Mouse (Mus musculus): ENCODE measurements at regions not wholly inside any gene's neighbourhood (a gene's known extent, or its start where the extent isn't known, plus 50 kb on each side); places are given as distances from the start of the nearest gene placed in this dataset.

DNA sequence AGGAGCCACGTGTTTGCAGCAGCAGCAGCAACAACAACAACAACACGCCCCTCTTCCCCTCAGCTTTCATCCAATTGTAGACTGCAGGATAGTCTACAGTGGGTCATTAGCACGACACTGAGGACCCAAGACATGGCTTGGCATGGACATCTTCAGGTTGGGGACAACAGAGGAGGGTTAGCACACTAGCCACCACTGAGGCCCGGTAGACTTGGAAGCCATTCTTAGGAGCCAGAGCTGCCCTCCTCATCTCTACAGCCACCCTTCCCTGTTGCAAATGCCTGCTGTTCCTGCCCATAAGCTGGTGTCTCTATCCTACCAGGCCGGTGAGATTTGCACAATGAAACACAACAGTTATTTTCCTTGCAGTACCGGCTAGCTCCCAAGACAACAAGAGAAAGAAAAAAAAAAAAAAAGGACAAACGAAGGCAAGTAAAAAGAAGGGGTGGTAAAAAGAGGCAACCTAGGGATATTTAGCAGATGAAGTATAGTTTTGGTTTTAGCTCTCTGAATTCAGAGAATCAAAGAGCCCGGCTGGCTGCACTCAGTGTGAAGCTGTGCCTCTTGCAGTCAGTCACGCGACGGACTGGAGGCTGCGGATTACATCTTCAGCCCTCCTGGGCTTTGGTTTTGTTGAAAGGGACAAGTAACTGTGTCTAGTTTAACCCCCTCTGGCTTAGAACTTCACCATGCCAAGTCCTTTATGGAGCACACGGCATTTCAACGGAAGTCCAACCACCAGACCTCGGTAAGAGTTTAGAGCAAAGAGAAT lies 421.9 kb upstream of the Mki67 start:
- H3K4me1 ChIP-seq (ENCODE audit: control insufficient read depth, insufficient read depth, insufficient read length, low read length) = no peaks in the 10 kb centered on the region
- no peak overlapping the region for H3K27ac ChIP-seq (replicated peaks; ENCODE audit: low read depth, low read length)
- H3K4me3 ChIP-seq (ENCODE audit: insufficient read depth, low read depth, low read length) = no peak overlapping the region

DNA sequence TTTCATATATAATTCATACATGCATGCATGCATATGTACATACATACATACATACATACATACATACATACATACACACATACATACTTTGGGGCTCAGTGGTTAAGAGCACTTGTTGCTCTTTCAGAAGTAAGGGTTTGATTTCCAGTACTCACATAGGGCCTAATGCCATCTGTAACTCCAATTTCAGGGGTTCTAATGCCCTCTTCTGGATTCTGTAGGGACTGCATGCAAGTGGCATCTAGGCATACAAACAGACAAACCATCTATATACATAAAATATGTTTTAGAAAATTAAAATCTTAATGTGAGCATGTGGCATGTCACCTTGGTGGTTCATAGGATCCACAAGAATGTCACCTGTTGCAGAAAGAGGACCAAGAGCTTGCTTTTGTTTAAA lies 426.7 kb upstream of the Mki67 start:
- H3K4me1 ChIP-seq (ENCODE audit: control insufficient read depth, insufficient read depth, insufficient read length, low read length) = no peaks in the 10 kb centered on the region
- no peak overlapping the region for H3K27ac ChIP-seq (replicated peaks; ENCODE audit: low read depth, low read length)
- H3K4me3 ChIP-seq (ENCODE audit: insufficient read depth, low read depth, low read length) = no peak overlapping the region

DNA sequence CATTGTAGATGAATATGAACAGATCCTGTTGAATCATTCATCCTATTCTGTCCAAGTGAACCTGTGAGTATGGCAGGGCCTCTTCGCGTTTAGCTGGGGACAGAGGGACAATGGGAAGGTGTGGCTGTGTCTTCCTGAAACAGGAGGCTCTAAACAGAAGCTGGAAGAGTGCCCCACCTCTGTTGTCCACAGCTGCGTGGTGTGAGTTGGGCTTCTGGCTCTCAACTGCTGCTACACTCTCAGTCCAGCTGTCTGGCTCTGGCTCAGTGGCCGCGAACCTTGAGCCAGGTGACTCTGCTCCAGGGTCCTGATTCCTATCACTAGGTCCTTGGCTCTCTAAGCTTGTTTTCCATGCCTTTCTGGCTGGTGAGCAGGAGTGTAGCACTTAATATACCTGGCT lies 434.0 kb upstream of the Mki67 start:
- no peak overlapping the region for H3K4me3 ChIP-seq (ENCODE audit: insufficient read depth, low read depth, low read length)
- no peak overlapping the region for H3K27ac ChIP-seq (replicated peaks; ENCODE audit: low read depth, low read length)
- H3K4me1 ChIP-seq (ENCODE audit: control insufficient read depth, insufficient read depth, insufficient read length, low read length) = peaks cover 7% of the 10 kb centered on the region

DNA sequence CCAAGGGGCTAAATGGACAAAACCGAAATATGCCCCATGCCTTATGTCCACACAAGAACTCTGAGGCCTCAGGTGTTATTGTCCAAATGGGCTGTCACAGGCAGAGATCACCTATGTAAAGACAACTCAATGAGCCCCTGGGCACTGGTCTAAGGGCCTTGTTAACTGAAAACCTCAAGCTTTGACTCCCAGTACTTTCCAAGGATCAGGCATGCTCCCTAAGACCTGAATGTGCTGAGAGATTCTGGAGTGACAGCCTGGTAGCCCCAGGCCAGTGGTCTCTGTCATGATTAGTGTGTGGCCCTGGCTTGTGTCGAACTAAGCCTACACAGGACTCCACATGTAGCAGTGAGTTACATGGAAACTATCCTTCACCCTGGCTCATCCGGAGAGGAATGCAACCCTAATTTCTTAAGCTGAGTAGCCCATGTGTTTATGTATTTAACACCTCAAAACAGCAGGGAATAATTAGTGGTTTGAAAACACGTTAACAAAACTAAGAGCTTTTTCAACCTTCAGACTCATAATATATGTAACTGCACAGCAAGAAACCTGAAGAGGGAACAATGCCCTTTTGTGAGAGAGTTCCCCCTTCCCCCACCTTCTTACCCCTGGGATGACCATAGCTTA lies 435.3 kb upstream of the Mki67 start:
- Histone ChIP-seq H3K4me3 (ENCODE audit: insufficient read depth, low read depth, low read length) (no peak overlapping the region), H3K27ac (replicated peaks; ENCODE audit: low read depth, low read length) (no peak overlapping the region), H3K4me1 (ENCODE audit: control insufficient read depth, insufficient read depth, insufficient read length, low read length) (peaks cover 7% of the 10 kb centered on the region)

DNA sequence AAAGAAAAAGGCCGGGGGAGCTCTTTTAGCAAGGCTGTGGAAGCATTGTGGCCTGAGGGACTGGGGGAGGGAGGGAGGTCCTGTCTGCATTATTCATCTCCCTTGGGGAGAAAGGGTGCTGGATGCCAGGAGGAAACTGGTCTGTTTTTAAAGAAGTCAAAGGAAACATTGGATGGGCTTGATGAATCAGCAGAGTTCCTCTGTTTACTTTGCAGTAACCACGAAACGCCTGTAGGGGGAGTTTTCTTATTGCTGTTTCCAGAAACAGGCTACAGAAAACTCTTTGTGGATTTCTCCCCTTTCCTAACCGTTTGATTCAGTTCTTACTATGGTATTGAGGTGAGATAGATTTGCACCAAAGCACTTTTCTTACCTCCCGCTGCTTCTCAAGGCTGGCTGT lies 436.3 kb upstream of the Mki67 start:
- H3K27ac ChIP-seq (replicated peaks; ENCODE audit: low read depth, low read length) = no peak overlapping the region
- peaks cover 7% of the 10 kb centered on the region for H3K4me1 ChIP-seq (ENCODE audit: control insufficient read depth, insufficient read depth, insufficient read length, low read length)
- no peak overlapping the region for H3K4me3 ChIP-seq (ENCODE audit: insufficient read depth, low read depth, low read length)

DNA sequence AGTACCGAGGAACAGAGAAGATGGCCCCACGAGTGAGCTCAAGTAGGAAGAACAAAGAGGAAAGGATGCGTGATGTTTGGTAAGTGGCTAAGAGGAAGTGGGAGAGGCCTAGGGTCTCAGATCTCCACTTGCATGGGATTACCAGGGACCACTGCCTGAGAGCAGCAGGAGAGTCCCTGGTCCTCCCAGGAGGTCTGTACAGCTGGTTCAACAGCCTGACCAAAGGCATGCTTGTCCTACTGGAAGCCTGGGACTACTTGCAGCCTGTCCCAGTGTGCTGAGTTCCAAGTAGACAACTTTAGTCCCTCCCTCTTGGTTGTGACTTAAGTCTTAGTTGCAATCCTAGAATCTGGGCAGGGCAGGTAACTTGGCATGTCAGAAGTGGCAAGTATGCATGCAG lies 437.5 kb upstream of the Mki67 start:
- Histone ChIP-seq H3K4me3 (ENCODE audit: insufficient read depth, low read depth, low read length) (no peak overlapping the region), H3K27ac (replicated peaks; ENCODE audit: low read depth, low read length) (no peak overlapping the region), H3K4me1 (ENCODE audit: control insufficient read depth, insufficient read depth, insufficient read length, low read length) (peaks cover 7% of the 10 kb centered on the region)

DNA sequence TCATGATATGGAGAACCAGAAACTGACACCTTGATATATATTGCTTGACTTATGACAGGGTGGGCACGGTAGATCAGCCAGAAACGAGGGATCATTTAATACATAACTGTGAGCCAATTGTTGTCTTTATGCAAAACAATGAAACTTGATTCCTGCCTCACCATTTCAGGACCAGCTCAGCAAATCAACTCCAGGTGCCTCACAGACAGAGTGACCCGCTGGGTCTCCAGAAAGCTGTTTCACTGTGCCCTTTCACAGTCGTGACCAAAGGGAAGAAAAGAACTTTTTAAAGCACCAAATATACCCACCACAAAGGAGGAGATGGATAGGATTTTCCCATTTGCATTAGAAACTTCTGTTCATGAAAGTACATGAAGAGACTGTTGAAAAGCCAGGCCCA lies 443.0 kb upstream of the Mki67 start:
- Histone ChIP-seq H3K4me1 (ENCODE audit: control insufficient read depth, insufficient read depth, insufficient read length, low read length) (peaks cover 2% of the 10 kb centered on the region; the same call in 1 of the 2 replicates), H3K4me3 (ENCODE audit: insufficient read depth, low read depth, low read length) (no peak overlapping the region), H3K27ac (replicated peaks; ENCODE audit: low read depth, low read length) (no peak overlapping the region)

DNA sequence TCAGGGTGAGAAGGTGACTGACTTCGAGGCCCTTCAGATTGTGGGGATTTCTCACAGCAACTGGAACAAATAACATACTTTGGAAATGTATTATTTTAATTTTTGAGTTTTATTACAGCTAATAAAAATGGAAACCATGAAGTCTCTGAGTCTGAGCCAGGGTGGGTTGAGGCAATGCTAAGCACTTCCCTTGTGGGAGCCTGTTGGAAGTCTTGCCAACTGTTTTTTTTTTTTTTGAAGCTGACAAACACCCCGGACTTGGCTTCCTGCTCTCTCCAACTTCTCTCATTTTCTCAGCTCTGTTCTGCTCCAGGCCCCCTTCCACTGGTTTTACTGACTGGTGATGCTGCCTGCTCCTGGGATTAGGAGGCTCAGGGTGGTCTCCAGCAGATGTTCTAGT lies 445.4 kb upstream of the Mki67 start:
- Histone ChIP-seq H3K4me3 (ENCODE audit: insufficient read depth, low read depth, low read length) (no peak overlapping the region), H3K4me1 (ENCODE audit: control insufficient read depth, insufficient read depth, insufficient read length, low read length) (peaks cover 2% of the 10 kb centered on the region; the same call in 1 of the 2 replicates), H3K27ac (replicated peaks; ENCODE audit: low read depth, low read length) (no peak overlapping the region)

DNA sequence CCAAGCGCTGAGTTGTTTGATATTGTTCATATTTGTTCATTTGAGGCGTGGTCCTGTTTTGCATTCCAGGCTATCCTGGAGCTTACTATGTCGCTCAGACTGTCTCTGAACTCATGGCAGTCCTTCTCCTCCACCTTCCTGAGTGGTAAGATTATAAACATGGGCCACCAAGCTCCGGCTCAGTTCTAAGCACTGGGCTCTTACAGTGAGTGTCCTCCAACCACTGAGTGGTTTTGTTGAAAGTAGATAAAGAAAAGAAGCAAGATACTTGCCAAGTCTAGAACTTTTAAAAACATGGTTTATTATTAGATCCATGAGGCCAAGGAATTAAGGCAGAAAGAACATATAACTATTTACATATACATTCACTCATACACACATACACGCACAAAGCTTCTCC lies 448.7 kb upstream of the Mki67 start:
- Histone ChIP-seq H3K4me1 (ENCODE audit: control insufficient read depth, insufficient read depth, insufficient read length, low read length) (peaks cover 2% of the 10 kb centered on the region; the same call in 1 of the 2 replicates), H3K27ac (replicated peaks; ENCODE audit: low read depth, low read length) (no peak overlapping the region), H3K4me3 (ENCODE audit: insufficient read depth, low read depth, low read length) (no peak overlapping the region)

DNA sequence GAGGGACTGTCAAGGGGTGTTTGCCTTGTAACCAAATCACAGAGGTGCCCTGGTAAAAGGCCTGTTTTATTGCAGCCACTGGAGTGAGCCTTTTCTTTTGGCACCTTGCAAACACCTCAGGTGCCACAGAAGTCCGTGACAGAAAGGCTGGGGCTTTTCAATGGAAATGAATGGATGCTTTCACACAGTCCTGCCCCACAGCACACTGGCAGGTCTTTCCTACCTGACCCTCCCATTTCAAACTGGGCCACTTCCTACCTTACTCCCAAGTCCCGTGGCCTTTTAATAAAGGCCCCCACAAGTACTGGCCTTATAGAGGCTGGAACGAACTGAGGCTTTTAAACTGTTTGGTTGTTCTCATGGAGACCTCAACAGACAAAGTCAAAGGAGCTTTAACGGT lies 453.1 kb upstream of the Mki67 start:
- Histone ChIP-seq H3K27ac (replicated peaks; ENCODE audit: low read depth, low read length) (no peak overlapping the region), H3K4me3 (ENCODE audit: insufficient read depth, low read depth, low read length) (no peak overlapping the region), H3K4me1 (ENCODE audit: control insufficient read depth, insufficient read depth, insufficient read length, low read length) (no peaks in the 10 kb centered on the region)

DNA sequence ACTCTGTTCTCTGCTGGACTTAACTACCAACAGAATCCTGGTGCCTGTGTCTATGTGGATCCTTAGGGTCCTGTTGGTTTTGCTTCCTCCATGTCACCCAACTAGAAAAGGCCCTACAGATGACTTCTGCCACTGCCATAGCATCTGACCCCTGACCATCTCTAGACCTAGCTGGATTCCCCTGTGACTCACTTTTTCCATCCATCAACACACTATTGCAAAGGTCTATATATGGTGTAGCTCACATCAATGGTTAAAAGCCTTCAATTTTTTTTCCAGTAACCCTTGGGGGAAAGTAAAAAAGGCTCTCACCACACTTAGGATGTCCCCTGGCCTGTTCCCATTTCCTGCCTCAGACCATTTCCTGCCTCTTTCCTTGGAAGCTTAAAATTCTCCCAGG lies 460.2 kb upstream of the Mki67 start:
- no peak overlapping the region for H3K4me3 ChIP-seq (ENCODE audit: insufficient read depth, low read depth, low read length)
- H3K27ac ChIP-seq (replicated peaks; ENCODE audit: low read depth, low read length) = peak overlapping the region; percentile 71; the same call in 1 of the 2 replicates
- H3K4me1 ChIP-seq (ENCODE audit: control insufficient read depth, insufficient read depth, insufficient read length, low read length) = peaks cover 5% of the 10 kb centered on the region; the same call in 1 of the 2 replicates

DNA sequence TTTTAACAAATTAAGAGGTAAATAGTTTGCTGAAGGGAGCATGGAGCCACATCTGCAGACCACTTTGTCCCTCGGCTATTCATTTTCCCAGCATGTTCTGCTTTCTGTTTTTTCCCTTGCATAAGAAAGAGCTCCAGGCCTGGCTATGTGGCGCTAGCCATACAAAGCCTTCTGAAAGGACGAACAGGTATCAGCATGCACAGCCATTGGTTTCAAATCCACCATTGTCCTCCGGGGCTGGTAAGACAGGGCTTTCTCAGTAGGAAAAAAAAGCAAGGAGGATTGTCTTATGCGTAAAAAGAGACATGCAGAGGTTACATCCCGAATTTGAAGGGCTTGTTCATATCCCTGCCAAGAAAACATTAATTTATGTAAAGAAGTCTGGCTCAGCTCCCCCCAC lies 464.8 kb upstream of the Mki67 start:
- H3K4me1 ChIP-seq (ENCODE audit: control insufficient read depth, insufficient read depth, insufficient read length, low read length) = peaks cover 8% of the 10 kb centered on the region; the same call in 1 of the 2 replicates
- H3K4me3 ChIP-seq (ENCODE audit: insufficient read depth, low read depth, low read length) = no peak overlapping the region
- H3K27ac ChIP-seq (replicated peaks; ENCODE audit: low read depth, low read length) = no peak overlapping the region

DNA sequence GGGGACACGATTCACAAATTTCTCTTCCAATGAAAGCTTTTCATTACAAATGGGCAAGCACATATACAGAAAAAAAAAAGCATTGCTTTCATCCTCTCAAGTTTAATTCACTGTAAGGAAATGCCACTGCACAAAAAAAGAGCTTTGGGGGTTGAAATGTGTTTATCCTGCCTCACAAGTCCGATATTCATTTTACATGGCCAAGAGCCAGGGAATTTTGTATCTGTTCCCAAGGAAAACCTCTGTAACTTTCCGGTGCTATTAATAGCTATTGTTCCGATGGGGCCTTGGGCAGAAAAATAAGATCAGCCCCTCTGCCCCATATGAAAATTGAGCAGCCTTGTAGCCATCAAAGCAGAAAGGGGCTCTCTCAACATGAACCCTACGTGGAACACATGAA lies 465.9 kb upstream of the Mki67 start:
- H3K4me1 ChIP-seq (ENCODE audit: control insufficient read depth, insufficient read depth, insufficient read length, low read length) = peaks cover 8% of the 10 kb centered on the region; the same call in 1 of the 2 replicates
- H3K27ac ChIP-seq (replicated peaks; ENCODE audit: low read depth, low read length) = 0 out of 2 replicates have a peak overlapping the region, but pooled peaks have one; percentile 1

DNA sequence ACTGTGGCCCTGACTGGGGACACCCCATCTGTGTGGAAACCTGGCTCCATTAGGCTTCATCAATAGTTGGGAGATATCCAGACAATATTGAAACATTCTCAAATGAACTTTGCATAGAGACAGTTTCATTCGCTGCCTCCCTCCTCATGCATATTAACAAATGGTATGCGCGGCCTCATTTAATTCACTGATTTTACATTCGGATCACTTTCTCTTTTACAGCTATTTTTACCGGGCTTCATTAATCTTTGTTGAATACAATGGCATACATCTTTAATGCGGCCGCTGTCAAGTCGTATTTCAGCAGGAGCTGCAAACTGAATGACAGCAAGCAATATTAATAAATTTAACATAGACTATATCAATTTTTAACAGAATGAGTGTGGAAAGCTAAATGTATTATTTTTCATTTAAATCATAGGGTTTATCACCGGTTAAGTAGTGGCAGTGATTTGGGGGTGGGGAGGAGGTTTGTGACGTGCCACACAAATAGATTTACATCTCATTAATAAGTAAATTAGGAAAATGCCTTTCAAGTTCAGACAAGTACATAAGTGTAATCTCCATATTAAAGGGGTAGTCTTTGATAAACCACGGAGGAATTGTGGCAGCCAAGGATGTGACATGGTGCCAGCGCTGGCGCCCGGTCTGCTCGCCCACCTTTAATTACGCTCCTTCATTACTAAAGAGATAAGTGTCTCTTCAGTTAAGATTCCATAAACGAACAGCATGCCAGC lies 480.4 kb upstream of the Mki67 start:
- no peaks in the 10 kb centered on the region for H3K4me1 ChIP-seq (ENCODE audit: control insufficient read depth, insufficient read depth, insufficient read length, low read length)
- no peak overlapping the region for H3K4me3 ChIP-seq (ENCODE audit: insufficient read depth, low read depth, low read length)
- no peak overlapping the region for H3K27ac ChIP-seq (replicated peaks; ENCODE audit: low read depth, low read length)

More for the DNA sequence above, 465.9 kb upstream of the Mki67 start:
- H3K4me3 ChIP-seq (ENCODE audit: insufficient read depth, low read depth, low read length) = no peak overlapping the region

DNA sequence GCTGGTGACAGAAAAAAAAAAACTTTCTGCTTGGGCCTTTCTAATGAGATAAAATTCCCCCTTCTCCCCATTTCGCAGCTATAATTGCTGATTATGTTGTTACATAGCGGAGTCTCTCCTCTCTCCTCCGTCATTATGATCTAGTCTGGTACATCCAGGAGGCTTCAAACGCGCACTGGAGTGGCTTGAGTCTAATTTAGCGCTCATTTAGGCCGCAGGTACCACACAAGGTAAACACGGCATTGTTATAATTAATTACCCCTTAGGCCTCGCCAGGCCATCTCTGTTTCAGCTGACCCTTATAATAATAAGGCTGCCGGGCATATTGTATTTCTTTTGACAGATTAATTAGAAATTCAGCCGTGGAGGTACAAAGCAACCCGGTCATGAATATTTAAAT lies 492.7 kb upstream of the Mki67 start:
- H3K4me3 ChIP-seq (ENCODE audit: insufficient read depth, low read depth, low read length) = no peak overlapping the region
- H3K27ac ChIP-seq (replicated peaks; ENCODE audit: low read depth, low read length) = no peak overlapping the region
- no peaks in the 10 kb centered on the region for H3K4me1 ChIP-seq (ENCODE audit: control insufficient read depth, insufficient read depth, insufficient read length, low read length)
